Mouse (Mus musculus): Measurements from ENCODE around the gene Txndc2.
"Not testable (repeated sequence)": the region's sequence is repeated elsewhere in the genome, so short reads cannot be mapped to it uniquely, and the experiment has no call there.

GRCm38 (mm10) chr17:65628823-65629532, 13.0 kb downstream of the Txndc2 start:
- TF ChIP-seq POLR2A (IDR thresholded peaks at IDR 0.05; ENCODE audit: extremely low read depth, insufficient read depth, low read length); CTCF (IDR thresholded peaks at IDR 0.05; ENCODE audit: low read depth, low read length): not testable (repeated sequence)
